Mouse (Mus musculus) embryonic stem cell, embryonic (primary cell): ENCODE measurements at regions not wholly inside any gene's neighbourhood (a gene's known extent, or its start where the extent isn't known, plus 50 kb on each side); places are given as distances from the start of the nearest gene placed in this dataset.

Experiments
- CTCF ChIA-PET, 4 experiments: fragments of 300-600 bp in 2 of 4; fragments of 350-600 bp in 2 of 4; sonication (Branson Sonifier 250); formaldehyde crosslinking; loops; one replicate each; lab custom pipeline; 2022; ENCODE audit warnings: inconsistent platforms in 2 of 4; lab: Charles Lee
- POLR2A ChIA-PET, 4 experiments: fragments of 300-600 bp in 2 of 4; fragments of 350-600 bp in 2 of 4; sonication (Branson Sonifier 250); formaldehyde crosslinking; loops; one replicate each; lab custom pipeline; 2022; ENCODE audit warnings: antibody characterized with exemption in 4 of 4, inconsistent platforms in 1 of 4; lab: Charles Lee

DNA sequence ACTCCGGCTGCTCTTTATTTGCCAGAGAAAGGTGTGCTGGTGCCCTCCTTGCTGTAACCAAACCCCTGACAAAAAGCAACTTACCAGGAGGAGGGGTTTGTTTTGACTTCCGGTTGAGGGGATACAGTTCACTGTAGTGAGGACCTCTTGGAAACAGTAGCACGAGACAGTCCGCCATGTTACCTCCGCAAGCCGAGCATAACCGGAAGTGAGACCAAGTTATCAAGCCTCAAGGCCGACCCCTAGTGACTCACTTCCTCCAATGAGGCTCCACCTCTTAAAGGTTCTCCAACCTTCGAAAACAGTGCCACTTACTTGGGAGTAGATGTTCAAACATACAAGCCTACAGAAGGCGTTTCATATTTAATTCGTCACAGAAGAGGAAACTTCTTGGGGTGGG is 115.2 kb upstream of the Plekha5 start:
- CTCF ChIA-PET, result no interaction called here
- POLR2A ChIA-PET, result interaction anchor here in 1 of 4 experiments (0.7 kb wide), 1 partner anchor 204 kb away, joined by 10 read pairs; no protein-coding TSS in a partner anchor

GRCm38 (mm10) chr6:140306811-140307558 is 116.9 kb upstream of the Plekha5 start:
- ChIA-PET CTCF (no interaction called here), POLR2A (interaction anchor here in 1 of 4 experiments (0.9 kb wide), 1 partner anchor 33 kb away, joined by 3 read pairs; no protein-coding TSS in a partner anchor)

GRCm38 (mm10) chr6:140304105-140304504 is 119.7 kb upstream of the Plekha5 start:
- ChIA-PET POLR2A (interaction anchor here in 2 of 4 experiments (0.6 to 1.0 kb wide), 3 partner anchors 11 to 33 kb away, joined by 3 to 4 read pairs (median 4); no protein-coding TSS in a partner anchor), CTCF (interaction anchor here in 1 of 4 experiments (0.6 kb wide), 1 partner anchor 12 kb away, joined by 3 read pairs; no protein-coding TSS in a partner anchor)

DNA sequence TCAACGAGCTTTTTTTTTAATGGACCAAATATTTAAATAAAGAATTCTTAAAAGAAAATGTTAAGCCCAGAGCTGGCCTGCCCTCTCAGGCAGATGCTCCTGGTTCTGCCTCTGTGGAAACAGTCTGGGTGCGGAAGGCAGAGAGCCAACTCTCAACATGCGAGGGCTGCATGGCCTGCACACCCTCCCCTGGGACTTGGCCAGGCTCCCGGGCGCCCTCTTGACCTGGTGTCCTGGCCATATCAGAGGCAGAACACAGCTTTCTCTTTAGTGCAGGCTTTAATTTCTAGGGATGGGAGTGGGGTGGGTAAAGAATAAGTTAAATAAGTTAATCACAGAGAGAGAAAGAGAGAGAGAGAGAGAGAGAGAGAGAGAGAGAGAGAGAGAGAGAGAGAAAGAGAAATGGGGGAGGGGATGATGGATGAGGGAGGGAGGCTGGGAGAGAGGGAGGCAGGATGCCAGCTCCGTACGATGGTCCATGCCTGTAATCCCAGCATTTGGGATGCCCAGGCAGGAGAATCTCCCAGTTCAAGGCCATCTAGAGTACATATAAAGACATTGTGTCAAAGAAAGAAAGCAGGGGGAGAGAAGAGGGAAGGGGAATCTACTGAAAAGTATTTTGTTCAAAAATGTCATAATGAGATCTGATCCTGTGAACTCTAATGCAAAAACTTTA is 123.2 kb upstream of the Plekha5 start:
- ChIA-PET POLR2A (interaction anchor here in 2 of 4 experiments (0.6 kb wide), 2 partner anchors 20 to 254 kb away, joined by 3 read pairs; no protein-coding TSS in a partner anchor), CTCF (interaction anchor here in 1 of 4 experiments (0.6 kb wide), 3 partner anchors 10 to 164 kb away, joined by 4 to 14 read pairs (median 4); no protein-coding TSS in a partner anchor)

GRCm38 (mm10) chr6:140299653-140300052 is 124.2 kb upstream of the Plekha5 start:
- POLR2A ChIA-PET, result interaction anchor here in 2 of 4 experiments (0.6 to 1.0 kb wide), 3 partner anchors 21 to 255 kb away, joined by 3 read pairs; no protein-coding TSS in a partner anchor

DNA sequence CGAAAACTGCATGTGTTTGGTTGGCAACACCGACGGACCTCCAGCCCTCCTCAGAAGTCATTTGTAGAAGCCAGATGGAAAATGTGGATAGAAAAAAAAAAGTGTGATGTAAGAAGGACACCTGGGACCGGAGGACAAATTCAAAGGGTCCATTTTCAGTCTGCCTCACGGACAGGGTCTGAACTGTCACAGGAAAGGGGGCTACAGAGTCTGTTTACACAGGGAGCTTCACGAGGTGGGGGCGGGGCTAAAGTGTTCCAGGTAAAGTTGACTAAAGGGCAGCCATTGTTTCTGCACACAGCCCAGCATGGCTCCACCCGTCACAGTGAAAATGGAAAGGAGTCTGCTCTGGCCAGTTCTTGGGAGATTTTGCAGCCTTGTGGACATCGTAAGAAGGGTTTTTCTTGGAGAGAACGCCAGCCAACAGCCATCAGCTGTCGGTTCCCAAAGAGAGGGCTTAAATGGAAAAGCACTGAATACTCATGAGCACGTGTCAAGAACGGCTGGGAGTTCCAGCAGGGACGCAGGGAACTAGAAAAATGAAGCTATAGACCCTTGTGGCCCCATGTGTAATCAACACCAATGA is 125.8 kb upstream of the Plekha5 start:
- POLR2A ChIA-PET, result interaction anchor here in 2 of 4 experiments (1.0 to 1.7 kb wide), 4 partner anchors 16 to 153 kb away, joined by 3 to 5 read pairs (median 4); no protein-coding TSS in a partner anchor
- CTCF ChIA-PET, result interaction anchor here in 2 of 4 experiments (0.6 to 0.7 kb wide), 2 partner anchors 17 to 39 kb away, joined by 3 read pairs; no protein-coding TSS in a partner anchor

More at GRCm38 (mm10) chr6:140299653-140300052, 124.2 kb upstream of the Plekha5 start:
- CTCF ChIA-PET, result interaction anchor here in 1 of 4 experiments (0.6 kb wide), 1 partner anchor 332 kb away, joined by 4 read pairs; no protein-coding TSS in a partner anchor

DNA sequence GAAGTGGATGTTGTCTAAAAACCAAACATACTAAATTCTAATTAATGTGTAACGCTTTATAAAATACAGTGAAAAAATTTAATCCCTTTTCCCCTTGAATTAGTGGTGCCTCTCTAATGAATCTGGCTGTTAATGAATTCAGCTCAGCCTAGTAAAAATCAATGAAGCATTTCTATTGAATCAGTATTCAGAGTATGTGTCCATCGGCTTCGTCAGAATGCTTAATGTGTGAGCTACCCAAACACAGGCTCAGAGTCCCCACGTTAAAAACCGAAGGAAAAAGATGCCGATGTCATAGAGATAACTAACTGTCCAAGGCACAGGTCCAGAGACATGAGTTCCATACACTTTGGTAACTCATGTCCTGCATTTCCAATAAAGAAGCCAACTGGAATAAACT is 126.3 kb upstream of the Plekha5 start:
- POLR2A ChIA-PET, result interaction anchor here in 1 of 4 experiments (1.0 to 1.7 kb wide), 3 partner anchors 15 to 153 kb away, joined by 3 to 5 read pairs (median 3); no protein-coding TSS in a partner anchor

GRCm38 (mm10) chr6:140290109-140290508 is 133.7 kb upstream of the Plekha5 start:
- POLR2A ChIA-PET, result no interaction called here

More for the DNA sequence above, 126.3 kb upstream of the Plekha5 start:
- CTCF ChIA-PET, result no interaction called here

GRCm38 (mm10) chr6:140288799-140289198 is 135.1 kb upstream of the Plekha5 start:
- ChIA-PET CTCF (interaction anchor here in 1 of 4 experiments (0.9 kb wide), 1 partner anchor 424 kb away, joined by 3 read pairs; no protein-coding TSS in a partner anchor), POLR2A (no interaction called here)

More at GRCm38 (mm10) chr6:140290109-140290508, 133.7 kb upstream of the Plekha5 start:
- CTCF ChIA-PET, result interaction anchor here in 1 of 4 experiments (0.6 kb wide), 1 partner anchor 9 kb away, joined by 3 read pairs; no protein-coding TSS in a partner anchor

GRCm38 (mm10) chr6:140282285-140282577 is 141.6 kb upstream of the Plekha5 start:
- ChIA-PET POLR2A (interaction anchor here in 2 of 4 experiments (0.6 to 1.2 kb wide), 6 partner anchors 14 to 634 kb away, joined by 3 to 5 read pairs (median 3); no protein-coding TSS in a partner anchor), CTCF (interaction anchor here in 1 of 4 experiments (1.4 kb wide), 1 partner anchor 23 kb away, joined by 3 read pairs; no protein-coding TSS in a partner anchor)

- POLR2A ChIA-PET, result interaction anchor here in 1 of 4 experiments (1.1 to 1.2 kb wide), 5 partner anchors 13 to 634 kb away, joined by 3 to 5 read pairs (median 3); no protein-coding TSS in a partner anchor
- CTCF ChIA-PET, result interaction anchor here in 3 of 4 experiments (0.5 to 1.4 kb wide), 4 partner anchors 8 to 23 kb away, joined by 3 to 7 read pairs (median 3); no protein-coding TSS in a partner anchor
These were observed 142.2 kb upstream of the Plekha5 start for GRCm38 (mm10) chr6:140281488-140282284.

DNA sequence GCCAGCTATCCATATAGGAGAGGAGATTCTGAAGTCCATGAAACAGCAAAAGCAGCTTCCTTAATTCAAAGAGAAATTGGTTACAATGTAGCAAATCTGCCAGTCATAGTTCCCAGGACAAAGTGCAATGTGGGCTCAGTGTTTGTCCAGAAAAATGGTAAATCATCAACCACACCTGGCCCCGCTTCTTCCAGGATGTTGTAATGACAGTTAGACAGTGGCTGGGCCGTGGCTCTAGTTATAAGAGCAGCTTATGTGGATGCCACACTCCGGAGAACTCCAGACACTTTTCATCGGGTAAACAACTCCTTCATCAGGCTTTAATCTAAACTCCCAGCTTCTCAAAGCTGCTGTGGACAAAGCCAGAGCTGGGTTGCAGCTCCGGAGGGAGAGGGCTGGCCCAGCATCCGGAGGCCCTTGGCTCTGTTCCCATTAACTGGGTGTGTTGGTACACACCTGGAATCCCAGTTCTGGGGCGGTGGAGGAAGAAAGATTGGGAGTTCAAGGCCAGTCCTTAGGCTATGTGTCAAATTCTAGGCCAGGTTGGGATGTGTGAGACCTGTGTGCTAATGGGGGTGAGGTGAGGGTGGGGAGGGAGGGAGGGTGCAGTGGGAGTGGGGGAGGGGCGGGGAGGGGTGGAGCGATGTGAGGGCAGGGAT is 142.9 kb upstream of the Plekha5 start:
- ChIA-PET CTCF (interaction anchor here in 3 of 4 experiments (0.5 to 1.4 kb wide), 4 partner anchors 9 to 22 kb away, joined by 3 to 7 read pairs (median 3); no protein-coding TSS in a partner anchor), POLR2A (interaction anchor here in 1 of 4 experiments (1.0 to 1.2 kb wide), 3 partner anchors 13 to 471 kb away, joined by 3 read pairs; no protein-coding TSS in a partner anchor)

DNA sequence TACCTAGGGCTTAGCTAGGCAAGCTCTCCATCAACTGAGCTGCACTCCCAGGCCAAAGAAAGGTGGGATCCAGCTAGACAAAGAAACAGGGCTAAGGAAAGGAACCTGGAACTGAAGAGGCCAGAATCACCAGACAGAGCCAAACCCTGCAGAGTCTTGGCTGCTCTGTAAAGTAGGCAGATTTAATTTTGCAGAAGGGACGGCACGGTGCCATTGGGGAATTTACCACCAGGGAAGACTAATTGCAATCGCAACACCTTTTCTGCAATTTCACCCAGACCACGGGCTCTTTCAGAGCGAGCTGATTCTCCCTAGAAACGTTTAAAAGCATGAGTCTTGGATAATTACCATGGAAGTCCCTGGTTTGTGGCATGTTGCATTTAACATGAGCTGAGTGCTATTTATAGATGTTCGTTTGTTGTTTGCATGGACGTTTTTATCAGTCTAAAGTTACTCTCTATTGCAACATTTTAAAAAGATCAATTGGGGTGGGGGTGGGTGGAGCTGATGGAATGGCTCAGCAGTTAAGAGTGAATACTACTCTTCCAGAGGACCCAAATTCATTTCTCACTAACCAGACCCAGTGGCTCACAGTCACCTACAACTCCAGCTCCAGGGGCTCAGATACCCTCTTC is 144.0 kb upstream of the Plekha5 start:
- ChIA-PET POLR2A (interaction anchor here in 1 of 4 experiments (0.7 to 1.1 kb wide), 2 partner anchors 19 to 172 kb away, joined by 3 read pairs; no protein-coding TSS in a partner anchor), CTCF (interaction anchor here in 1 of 4 experiments (0.6 kb wide), 1 partner anchor 170 kb away, joined by 8 read pairs; no protein-coding TSS in a partner anchor)

GRCm38 (mm10) chr6:140278750-140279149 is 145.1 kb upstream of the Plekha5 start:
- CTCF ChIA-PET, result no interaction called here
- POLR2A ChIA-PET, result no interaction called here

- POLR2A ChIA-PET, result interaction anchor here in 1 of 4 experiments (0.6 to 1.2 kb wide), 3 partner anchors 34 to 66 kb away, joined by 3 read pairs; no protein-coding TSS in a partner anchor
- CTCF ChIA-PET, result no interaction called here
These were observed 153.3 kb upstream of the Plekha5 start for GRCm38 (mm10) chr6:140270592-140270991.
